Mouse (Mus musculus) CH12.LX (cell line): ENCODE data around the gene Spata9.

Experiments
- CHD1 ChIP-seq: IDR thresholded peaks from 2 replicates; pipeline ENCODE4 v1.6.1; 2012; ENCODE audit warnings: low read depth, low read length, improper control_type of control experiment, inconsistent platforms
- CHD2 ChIP-seq: IDR thresholded peaks from 2 replicates; pipeline ENCODE4 v1.6.1; 2011; ENCODE audit warnings: low read length, improper control_type of control experiment
- CTCF ChIP-seq, 2 experiments: IDR thresholded peaks in 1 of 2; conservative IDR thresholded peaks in 1 of 2; 2 replicates each; pipeline ENCODE4 v1.5.1; 2011 to 2012; ENCODE audit warnings: low read depth in 2 of 2, low read length in 2 of 2, improper control_type of control experiment in 1 of 2, inconsistent platforms in 1 of 2, mild to moderate bottlenecking in 1 of 2, moderate library complexity in 1 of 2
- ETS1 ChIP-seq: conservative IDR thresholded peaks from 2 replicates; pipeline ENCODE4 v1.6.1; 2012; ENCODE audit warnings: low read depth, mild to moderate bottlenecking, inconsistent platforms, low read length, improper control_type of control experiment, moderate library complexity
- GABPA ChIP-seq: IDR thresholded peaks from 2 replicates; pipeline ENCODE4 v1.6.1; 2012; ENCODE audit warnings: low read depth, low read length, improper control_type of control experiment, inconsistent platforms; ENCODE audit not compliant: insufficient replicate concordance
- JUND ChIP-seq: conservative IDR thresholded peaks from 2 replicates; pipeline ENCODE4 v1.6.1; 2011; ENCODE audit warnings: low read depth, low read length, improper control_type of control experiment
- KAT2A ChIP-seq: IDR thresholded peaks from 2 replicates; pipeline ENCODE4 v1.6.1; 2012; ENCODE audit warnings: low read length, improper control_type of control experiment, inconsistent platforms; ENCODE audit not compliant: insufficient replicate concordance
- NELFE ChIP-seq: IDR thresholded peaks from 2 replicates; pipeline ENCODE4 v1.6.1; 2011; ENCODE audit warnings: low read depth, low read length, improper control_type of control experiment

DNA sequence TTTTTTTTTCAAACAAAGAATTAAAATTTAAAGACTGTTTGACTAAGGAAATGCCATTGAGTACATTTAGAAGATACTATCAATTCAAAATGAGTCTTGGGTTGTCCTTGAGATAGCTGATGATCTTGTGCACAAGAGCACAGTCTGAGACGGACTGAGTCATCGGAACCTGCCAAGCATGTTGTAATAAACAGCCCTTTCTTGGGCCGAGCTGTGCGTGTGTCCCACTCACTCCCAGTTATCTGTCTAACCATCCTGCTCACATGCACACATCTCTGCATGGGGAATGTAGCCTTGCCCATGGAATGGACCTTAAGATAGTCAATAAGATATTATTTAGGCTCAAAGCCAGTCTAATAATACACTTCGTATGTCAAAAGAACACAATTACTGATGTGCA is 28.1 kb upstream of the Spata9 start:
- TF ChIP-seq CTCF (conservative IDR thresholded peaks at IDR 0.05 in 1 of 2, IDR thresholded peaks at IDR 0.05 in 1 of 2; ENCODE audit: low read depth in 2 of 2, low read length in 2 of 2) = no peak
- no peak for TF ChIP-seq CHD1
- TF ChIP-seq KAT2A = no peak
- TF ChIP-seq JUND = no peak
- no peak for TF ChIP-seq ETS1
- no peak for TF ChIP-seq NELFE
- no peak for TF ChIP-seq GABPA
- TF ChIP-seq CHD2 = no peak
